13 mouse cellular contexts compared by ENCODE assay signal in the genomic region with DNA sequence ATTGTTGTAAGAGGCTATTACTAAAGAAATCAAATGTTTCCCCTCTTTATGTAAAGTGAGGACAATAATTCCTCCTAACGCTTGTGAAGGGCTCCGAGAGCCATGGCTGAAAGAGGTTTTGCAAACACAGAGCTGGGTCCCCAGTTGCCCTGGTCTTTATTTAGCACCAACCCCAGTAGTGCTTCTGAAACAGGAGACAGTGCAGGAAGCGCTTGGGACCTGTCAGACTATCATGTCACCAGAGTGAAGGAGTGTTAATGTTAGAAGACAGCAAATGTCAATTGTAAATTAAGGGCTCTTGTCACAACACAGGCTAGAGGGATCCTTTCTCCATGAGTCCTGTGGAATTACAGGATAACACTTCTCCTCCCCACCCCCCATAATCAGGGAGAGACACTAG.
"Had no signal": no experiment of that assay in that cellular context is flagged by ENCODE, and none has a peak within 500 bp of the region (broad histone marks: within the 10 kb centered on the region; RNA-seq: fewer than 3 reads in every experiment).

No protein-coding gene starts in this region.

- H3K4me3 ChIP-seq: layer of hippocampus, adult 2 months; liver, embryonic 15.5 days; midbrain, embryonic 13.5 days had no signal

- DNase-seq: kidney, postnatal 10 days; kidney, postnatal 4 days; lung, adult 2 months; lung, postnatal 36 days; right cerebral cortex, adult 18-20 months; right cerebral cortex, postnatal 25 days; thymus, postnatal 4 days had no signal

- H3K9me3 ChIP-seq: liver, embryonic 15.5 days; midbrain, embryonic 13.5 days had no signal

- ATAC-seq: lung, postnatal 0 days; midbrain, embryonic 13.5 days had no signal

- H3K9ac ChIP-seq: liver, embryonic 15.5 days; midbrain, embryonic 13.5 days had no signal

- H3K4me2 ChIP-seq: liver, embryonic 11.5 days; liver, embryonic 15.5 days; midbrain, embryonic 13.5 days had no signal

- H3K27ac ChIP-seq: layer of hippocampus, adult 2 months; liver, embryonic 15.5 days; midbrain, embryonic 13.5 days; stomach, postnatal 0 days had no signal

- H3K36me3 ChIP-seq: liver, embryonic 15.5 days; midbrain, embryonic 13.5 days had no signal

- H3K4me1 ChIP-seq: liver, embryonic 15.5 days had no signal

- H3K27me3 ChIP-seq: liver, embryonic 15.5 days; midbrain, embryonic 13.5 days had no signal
